Mouse (Mus musculus) brown adipose tissue, adult 24 weeks (tissue): ENCODE results near the gene Ilf2. TPM values are rescaled to one million over a fixed set of nuclear protein-coding genes. Genes with fewer than 3 reads are reported as not detected.

Experiments used
- H3K27ac ChIP-seq: fragments of 200-500 bp; replicated peaks from 2 replicates; pipeline ENCODE4 v1.5.1; 2012; ENCODE audit warnings: low read depth, mild to moderate bottlenecking, low read length
- H3K4me1 ChIP-seq: fragments of 200-500 bp; 2 replicates; pipeline ENCODE4 v1.6.1; 2012; ENCODE audit warnings: low read length, mixed read lengths; ENCODE audit not compliant: control insufficient read depth, insufficient read depth, insufficient read length
- H3K4me3 ChIP-seq: fragments of 200-500 bp; 2 replicates; pipeline ENCODE4 v1.5.1; 2012; ENCODE audit warnings: low read depth, mild to moderate bottlenecking, low read length, moderate library complexity; ENCODE audit not compliant: insufficient read depth
- polyA plus RNA-seq: library from polyadenylated mRNA; stranded (reverse); fragments of >200 nt; gene quantifications from 2 replicates; pipeline ENCODE4 v1.2.4, GENCODE M21; 2012; ENCODE audit not compliant: missing spikeins, insufficient read depth, insufficient read length

Ilf2 gene
- polyA plus RNA-seq, 1 experiment: 30.2 TPM

DNA sequence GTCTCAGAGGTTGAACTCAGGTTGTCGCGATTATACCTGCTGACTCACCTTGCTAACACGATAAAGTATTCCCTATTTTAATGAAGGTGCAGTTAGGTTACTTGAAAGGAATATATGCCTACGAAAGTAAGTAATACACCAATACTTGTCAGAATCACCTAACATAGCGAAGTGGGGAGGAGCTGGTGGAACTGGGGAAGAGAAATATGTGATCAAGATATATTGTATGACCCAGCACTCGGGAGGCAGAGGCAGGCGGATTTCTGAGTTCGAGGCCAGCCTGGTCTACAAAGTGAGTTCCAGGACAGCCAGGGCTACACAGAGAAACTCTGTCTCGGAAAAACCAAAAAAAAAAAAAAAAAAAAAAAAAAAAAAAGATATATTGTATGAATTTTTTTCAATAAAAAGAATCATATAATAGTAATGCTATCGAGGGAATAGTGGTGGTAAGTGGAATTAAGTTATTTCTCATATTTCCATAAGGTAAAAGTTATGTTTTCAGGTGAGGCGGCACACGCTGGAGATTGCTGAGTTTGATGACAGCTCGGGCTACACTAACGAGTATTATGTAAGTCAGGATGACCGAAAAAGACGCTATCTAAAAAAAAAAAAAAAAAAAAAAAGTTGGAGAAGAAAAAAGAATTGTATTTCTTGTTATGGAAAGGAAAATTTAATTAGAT is 635 bp upstream of the Ilf2 start:
- no peak overlapping the region for H3K4me3 ChIP-seq
- H3K27ac ChIP-seq: no peak overlapping the region
- H3K4me1 ChIP-seq: peaks cover 3% of the 10 kb centered on the region; the same call in 1 of the 2 replicates

DNA sequence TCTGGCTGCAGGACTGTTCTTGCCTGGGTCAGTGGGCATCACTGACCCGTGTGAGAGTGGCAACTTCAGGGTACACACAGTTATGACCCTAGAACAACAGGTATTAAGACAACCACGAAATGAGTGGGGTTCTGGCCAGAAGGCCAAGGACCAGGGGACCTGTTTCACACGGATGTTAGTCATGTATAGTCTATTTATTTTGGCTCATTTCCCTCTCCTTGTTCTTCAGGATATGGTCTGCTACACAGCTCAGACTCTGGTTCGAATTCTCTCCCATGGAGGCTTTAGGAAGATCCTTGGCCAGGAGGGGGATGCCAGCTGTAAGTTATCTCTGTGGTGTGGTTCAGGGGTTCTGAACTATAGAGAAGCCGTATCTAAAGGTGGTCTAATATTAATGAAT is 11.1 kb downstream of the Ilf2 start:
- no peak overlapping the region for H3K27ac ChIP-seq
- H3K4me3 ChIP-seq: no peak overlapping the region
- H3K4me1 ChIP-seq: peaks cover 3% of the 10 kb centered on the region

DNA sequence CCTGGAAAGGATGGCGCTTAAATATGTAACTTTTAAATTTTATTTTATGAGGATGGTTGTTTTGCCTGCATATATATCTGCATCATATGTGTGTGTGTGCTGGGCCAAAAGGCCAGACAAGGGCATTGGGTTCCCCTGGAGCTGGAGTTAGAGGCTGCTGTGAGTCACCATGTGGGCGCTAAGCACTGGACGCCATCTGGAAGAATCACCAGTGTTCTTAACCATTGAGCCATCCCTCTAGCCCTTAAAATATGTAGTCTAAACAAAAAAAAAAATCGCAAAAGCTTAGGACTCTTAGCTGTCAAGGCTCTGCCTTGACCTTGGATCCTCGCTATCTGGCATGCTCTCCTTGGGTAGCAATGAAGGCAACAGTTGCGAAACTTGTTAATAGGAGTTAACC is 12.7 kb downstream of the Ilf2 start:
- H3K4me3 ChIP-seq: no peak overlapping the region
- no peak overlapping the region for H3K27ac ChIP-seq
- peaks cover 3% of the 10 kb centered on the region for H3K4me1 ChIP-seq

DNA sequence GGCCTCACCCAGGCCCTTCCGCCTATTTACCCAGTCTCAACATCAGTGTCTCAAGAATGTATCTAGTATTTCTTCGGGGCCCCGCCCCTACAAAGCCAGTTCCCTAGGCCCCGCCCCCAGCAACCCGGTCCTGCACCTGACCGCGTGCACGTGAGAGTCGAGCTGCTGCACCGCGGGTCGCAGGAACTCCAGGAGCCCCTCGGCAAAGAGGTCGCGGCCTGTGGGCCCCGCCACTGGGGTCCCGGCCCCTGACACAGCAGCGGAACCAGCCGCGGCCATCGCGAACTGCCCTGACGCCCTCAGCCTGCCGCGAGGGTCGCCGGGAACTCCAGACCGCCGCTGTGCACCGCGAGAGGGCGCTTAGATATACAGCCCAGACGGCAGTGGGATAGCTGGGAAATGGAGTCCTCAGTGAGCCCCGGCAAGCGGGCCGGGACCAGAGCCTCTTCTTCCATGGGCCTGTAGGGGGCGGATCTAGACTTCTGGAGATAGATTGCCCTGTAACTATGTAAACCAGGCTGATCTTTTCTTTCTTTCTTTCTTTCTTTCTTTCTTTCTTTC is 14.8 kb downstream of the Ilf2 start, which contains the start of gene Snapin:
Gene Snapin (minus strand): TSS at position 338 of the 561 bp plus-strand sequence.
- peak within 1 kb of the TSS; percentile 99 for H3K4me3 ChIP-seq
- H3K27ac ChIP-seq: peak within 1 kb of the TSS; percentile 79
- peaks cover 3% of the 10 kb centered on the region for H3K4me1 ChIP-seq

DNA sequence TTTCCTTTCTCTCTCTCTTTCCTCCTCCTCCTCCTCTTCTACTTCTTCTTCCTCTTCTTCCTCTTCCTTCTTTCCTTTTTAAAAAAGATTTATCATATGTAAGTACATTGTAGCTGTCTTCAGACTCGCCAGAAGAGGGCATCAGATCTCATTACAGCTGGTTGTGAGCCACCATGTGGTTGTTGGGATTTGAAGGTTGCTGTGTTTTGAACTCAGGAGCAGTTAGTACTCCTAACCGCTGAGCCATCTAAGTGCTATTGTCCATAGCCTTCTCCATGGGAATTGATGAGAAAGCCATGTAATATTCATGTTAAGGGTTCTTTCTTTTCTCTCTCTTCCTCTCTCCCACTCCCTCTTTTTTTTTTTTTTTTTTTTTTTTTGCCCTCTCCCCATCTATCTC is 15.4 kb downstream of the Ilf2 start:
- Histone ChIP-seq H3K4me3 (no peak overlapping the region), H3K27ac (no peak overlapping the region), H3K4me1 (peaks cover 3% of the 10 kb centered on the region)

DNA sequence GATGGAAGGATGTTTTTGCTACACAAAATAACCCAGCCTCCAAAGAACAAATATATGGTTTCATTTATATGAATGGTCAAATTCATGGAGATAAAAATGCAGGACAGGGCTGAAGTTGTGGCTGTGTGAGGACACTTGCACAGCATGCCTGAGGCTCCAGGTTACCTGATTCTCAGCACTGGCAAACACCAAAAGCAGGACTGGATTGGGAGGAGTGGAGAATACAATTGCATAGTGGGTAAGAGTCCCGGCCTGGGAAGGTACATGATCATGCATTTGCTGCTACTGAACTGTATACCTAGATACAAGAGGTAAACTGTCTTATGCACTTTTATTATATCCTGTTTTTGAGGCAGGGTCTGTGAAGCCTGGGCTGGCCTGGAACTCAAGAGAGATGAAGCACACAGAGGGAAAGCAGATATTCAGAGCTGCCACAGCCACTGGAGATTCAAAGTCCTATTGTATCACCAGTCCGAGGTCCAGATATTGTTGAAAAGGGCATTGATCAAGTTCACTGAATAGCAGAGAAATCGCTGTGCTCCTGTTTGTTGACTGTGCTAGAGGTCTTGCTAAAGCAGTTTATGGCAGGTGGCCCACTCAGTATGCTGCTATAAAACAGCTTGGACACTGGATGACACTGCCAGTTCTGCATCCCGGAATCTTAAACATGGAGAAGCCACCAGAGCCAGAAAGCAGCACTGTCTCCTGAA is 18.1 kb downstream of the Ilf2 start:
- no peak overlapping the region for H3K4me3 ChIP-seq
- no peak overlapping the region for H3K27ac ChIP-seq
- peaks cover 3% of the 10 kb centered on the region for H3K4me1 ChIP-seq

DNA sequence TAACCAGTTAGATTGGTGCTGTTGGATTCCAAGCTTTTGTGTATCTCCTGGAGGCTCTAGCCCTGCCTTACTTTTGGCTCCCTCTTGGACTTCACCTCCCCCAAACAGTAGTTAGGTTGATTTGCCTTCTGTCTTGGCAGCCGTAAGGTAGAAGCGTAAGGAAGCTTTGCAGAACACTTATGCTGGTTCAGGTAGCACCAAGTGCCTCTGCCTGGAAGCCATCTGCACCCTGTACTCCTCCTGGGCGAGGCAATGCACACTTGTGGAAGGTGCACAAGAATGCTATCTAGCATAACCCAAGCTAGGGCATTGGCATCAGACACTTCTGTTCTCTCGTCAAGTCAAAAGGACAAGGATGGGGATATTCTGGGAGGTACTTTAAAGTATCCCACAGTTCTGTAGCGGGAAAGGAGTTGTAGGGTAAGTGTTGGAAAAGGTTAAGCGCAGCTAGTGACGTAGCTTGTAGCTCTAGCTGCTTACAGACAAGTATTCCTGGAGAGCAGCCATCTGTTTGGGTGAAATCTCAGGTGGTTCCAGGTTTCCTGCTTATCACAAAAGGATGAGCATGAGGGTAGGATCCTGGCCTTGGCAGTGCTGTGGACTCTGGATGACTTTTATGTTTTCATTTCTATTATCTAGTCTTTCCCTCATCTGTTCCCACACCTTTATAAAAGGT is 20.1 kb downstream of the Ilf2 start:
- H3K27ac ChIP-seq: no peak overlapping the region
- H3K4me3 ChIP-seq: no peak overlapping the region
- no peaks in the 10 kb centered on the region for H3K4me1 ChIP-seq

DNA sequence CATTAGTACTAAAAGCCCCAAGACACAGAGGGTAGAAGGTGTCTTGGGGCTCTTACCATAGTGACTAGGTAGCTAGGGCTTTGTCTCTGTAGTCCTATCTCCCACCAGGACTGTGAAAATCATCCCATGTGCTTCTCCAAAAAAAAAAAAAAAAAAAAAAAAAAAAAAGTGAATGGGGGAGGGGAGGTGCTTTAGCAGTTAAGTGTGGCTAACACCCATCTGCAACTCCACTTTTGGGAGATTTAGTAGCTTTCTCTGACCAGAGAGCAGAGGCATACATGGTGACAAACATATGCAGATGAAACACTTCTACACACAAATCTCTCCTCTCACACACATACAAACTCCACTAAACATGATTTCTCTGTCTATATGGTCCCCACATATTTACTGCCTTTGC is 21.7 kb downstream of the Ilf2 start:
- no peaks in the 10 kb centered on the region for H3K4me1 ChIP-seq
- no peak overlapping the region for H3K4me3 ChIP-seq
- no peak overlapping the region for H3K27ac ChIP-seq

DNA sequence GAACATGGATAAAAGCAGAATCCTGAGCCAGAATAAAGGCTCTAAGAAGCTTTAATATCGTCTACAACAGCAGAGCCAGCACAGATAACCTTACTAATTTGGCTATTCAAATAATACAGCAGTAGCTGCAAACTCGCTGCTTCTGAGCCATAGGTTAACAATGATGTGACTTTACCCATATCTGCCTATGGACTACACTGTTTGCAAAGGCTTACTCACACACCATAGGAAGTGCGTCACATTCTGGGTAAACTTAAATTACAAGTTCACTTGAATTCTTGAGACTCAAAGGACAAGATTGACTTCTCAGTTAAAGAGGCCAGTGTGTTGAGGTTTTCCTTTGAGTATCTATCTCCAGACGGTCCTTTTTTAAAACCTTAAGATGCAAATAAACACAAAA is 27.5 kb downstream of the Ilf2 start:
- no peak overlapping the region for H3K4me3 ChIP-seq
- H3K4me1 ChIP-seq: 0 out of 2 replicates have a peak, but pooled peaks cover 6% of the 10 kb centered on the region
- no peak overlapping the region for H3K27ac ChIP-seq

DNA sequence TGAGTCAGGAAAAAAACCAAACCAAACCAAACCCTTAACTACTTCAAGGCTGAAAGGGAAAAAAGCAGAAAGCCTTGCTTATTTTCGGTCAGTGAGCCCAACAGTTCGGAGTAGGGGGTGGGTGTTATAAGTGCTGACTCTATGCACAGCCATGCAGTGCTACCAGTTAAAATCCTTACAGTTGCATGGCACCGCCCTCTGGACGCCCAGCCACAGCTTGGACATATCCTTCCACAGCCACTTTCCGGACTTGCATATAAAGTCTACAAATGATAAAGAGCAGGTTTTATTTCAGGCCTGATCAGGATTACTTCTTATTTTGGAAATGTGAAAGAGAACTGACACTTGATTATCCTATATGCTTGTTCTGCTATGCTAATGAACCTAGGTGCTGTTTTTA is 29.3 kb downstream of the Ilf2 start:
- no peak overlapping the region for H3K4me3 ChIP-seq
- 0 out of 2 replicates have a peak, but pooled peaks cover 6% of the 10 kb centered on the region for H3K4me1 ChIP-seq
- H3K27ac ChIP-seq: no peak overlapping the region

DNA sequence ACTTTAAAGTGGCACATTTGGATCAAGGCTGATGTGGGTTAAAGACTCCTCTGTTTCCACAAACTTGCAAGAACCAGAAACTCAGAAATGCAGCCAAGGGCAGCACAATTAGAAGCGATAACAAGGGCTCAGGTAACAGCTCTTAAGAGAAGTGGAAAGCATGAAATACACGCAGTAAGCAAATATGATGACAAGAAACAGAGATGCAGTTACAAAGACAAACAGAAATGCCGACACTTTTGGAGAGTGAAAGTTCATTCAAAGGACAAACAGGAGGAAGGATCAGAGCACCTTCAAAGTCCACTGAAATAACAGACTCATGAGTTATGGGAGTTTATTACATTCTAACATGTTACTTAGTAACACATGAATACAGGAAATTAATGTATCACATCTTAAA is 30.4 kb downstream of the Ilf2 start:
- H3K27ac ChIP-seq: no peak overlapping the region

DNA sequence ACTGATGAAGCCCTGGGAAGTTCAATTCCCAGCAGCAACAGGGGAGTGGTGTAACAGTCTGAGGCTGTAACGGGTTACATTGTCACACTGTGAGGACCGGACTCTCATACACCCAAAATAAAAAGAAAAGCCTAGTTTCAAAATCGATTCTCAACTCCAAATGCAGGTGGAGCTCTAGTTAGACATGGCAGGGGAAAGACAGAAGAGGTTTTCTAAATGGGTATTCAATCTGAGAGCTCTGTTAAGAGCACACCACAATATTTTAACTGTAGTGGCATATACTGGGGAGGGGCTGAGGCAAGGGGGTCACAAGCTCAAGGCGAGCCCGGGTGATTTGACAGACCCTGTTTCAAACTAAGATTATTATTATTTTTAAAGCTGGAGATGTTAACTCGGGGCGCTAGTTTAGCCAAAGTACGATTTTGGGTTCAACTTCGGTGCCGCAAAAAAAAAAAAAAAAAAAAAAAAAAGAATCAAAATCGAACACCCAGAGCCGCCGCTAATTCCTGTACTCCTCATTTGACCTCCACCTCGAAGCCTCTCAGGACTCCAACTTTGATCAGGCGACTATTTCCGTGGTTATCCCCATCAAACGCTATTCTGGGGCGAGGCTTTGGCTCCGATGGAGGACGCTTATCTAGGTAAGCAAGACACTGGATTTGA is 32.5 kb downstream of the Ilf2 start:
- Histone ChIP-seq H3K27ac (peak overlapping the region; percentile 54), H3K4me1 (peaks cover 17% of the 10 kb centered on the region), H3K4me3 (peak overlapping the region; percentile 89)

More for the DNA sequence above, 30.4 kb downstream of the Ilf2 start:
- H3K4me3 ChIP-seq: no peak overlapping the region
- H3K4me1 ChIP-seq: 0 out of 2 replicates have a peak, but pooled peaks cover 6% of the 10 kb centered on the region

DNA sequence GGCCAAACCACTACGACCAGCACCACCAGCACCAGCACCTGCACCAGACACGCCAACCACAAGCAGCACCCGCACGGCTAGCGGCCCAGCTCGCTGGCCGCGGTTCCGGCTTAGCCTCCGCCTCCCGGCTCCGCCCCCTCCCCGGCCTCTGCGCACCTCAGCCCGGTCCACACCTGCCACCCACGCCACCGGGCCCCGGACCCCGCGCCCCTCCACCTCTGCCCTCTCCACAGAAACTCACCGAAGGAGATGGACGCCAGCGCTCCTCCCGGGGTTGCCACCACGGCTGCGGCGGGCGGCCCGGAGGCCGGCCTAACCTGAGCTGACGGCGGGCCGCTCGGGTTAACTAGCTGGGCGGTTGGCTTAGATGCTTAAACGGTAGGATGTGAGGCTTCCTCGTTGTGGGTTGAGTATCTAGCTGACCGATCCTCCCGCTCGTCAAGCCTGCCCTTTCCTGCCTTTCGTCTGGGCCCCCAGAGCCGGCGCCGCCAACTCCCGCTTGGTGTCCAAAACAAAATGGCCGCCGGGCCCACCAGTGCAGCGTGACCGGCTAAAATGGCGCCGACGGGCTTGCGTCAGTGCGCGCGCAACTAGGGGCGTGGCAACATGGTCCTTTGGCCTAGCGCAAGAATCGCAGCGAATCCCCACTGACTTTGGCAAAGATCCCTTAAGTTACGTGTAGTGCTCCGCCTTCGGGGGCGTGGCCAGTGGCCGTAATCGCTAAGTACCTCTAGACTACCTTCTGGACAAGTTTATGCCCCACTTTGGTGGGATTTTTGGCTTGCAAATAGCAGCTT is 33.2 kb downstream of the Ilf2 start, which contains the start of gene Chtop:
Gene Chtop (minus strand): TSS at position 549 of the 797 bp plus-strand sequence.
- peak within 1 kb of the TSS; percentile 87 for H3K27ac ChIP-seq
- peak within 1 kb of the TSS; percentile 89 for H3K4me3 ChIP-seq
- H3K4me1 ChIP-seq: peaks cover 19% of the 10 kb centered on the region

DNA sequence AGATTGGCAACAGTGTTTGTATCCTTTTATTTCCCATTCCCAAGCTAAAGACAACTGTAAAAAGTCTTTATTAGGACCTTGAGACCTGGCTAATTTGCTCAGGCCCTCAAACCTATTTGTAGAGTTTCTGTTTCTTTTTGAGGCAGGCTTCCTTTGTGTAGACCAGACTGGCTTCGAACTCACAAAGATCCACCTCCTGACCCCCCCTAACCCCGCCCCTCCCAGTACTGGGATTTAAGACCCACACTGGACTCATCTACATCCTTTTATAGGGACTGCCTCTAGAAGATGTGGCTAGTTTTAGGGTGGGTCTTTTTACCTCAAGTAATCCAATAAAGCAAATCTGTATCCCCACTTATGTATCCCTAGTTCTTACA is 33.8 kb downstream of the Ilf2 start:
- Histone ChIP-seq H3K4me3 (no peak overlapping the region), H3K27ac (peak overlapping the region; percentile 70)

More for the DNA sequence above, 33.8 kb downstream of the Ilf2 start:
- H3K4me1 ChIP-seq: peaks cover 19% of the 10 kb centered on the region
